Mouse (Mus musculus) kidney, adult 2 months (tissue): ENCODE data around the gene Neurod2.

Source experiments
- CTCF ChIP-seq: fragments of 200-500 bp; conservative IDR thresholded peaks from 2 replicates; pipeline ENCODE4 v1.5.1; 2011; ENCODE audit warnings: low read depth, mild to moderate bottlenecking, control low read depth, low read length, moderate library complexity, mixed read lengths; ENCODE audit not compliant: insufficient read depth, insufficient read length
- POLR2A ChIP-seq: fragments of 200-500 bp; IDR thresholded peaks from one replicate; pipeline ENCODE4 v1.6.1; 2011; ENCODE audit warnings: low read depth, low read length, control low read depth

- TF ChIP-seq CTCF (no peak), POLR2A (no peak)
Observed at GRCm38 (mm10) chr11:98319544-98319943, 9.9 kb downstream of the Neurod2 start.
